ENCODE assay signal across 37 mouse cellular contexts in the genomic region with DNA sequence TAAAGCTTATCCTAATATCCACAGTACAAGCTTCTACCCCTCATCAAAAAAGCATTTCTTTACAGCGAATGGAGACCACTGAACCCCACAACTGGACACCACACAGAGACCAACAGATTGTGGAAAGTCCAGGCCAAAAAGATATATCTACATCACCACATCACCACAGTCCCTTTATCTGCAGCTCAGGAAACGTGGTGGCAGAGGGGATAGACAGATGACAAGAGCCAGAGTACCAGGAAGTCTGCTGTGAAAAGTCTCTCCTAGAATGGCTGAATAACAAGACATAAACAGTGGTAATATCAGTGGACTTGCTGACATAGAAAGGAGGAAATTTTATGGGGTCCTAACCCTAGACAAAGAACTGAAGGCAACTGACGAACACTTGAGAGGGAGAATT. TPM values are rescaled to one million over a fixed set of nuclear protein-coding genes. Genes with fewer than 3 reads are reported as not detected.
"Had no signal": no experiment of that assay in that cellular context is flagged by ENCODE, and none has a peak within 500 bp of the region (broad histone marks: within the 10 kb centered on the region; RNA-seq: fewer than 3 reads in every experiment).

No protein-coding gene starts in this region.

- H3K9ac ChIP-seq: forebrain, postnatal 0 days; hindbrain, embryonic 12.5 days; hindbrain, embryonic 14.5 days; intestine, embryonic 15.5 days; limb, embryonic 12.5 days; liver, embryonic 13.5 days; liver, embryonic 15.5 days; liver, postnatal 0 days had no signal

- H3K27ac ChIP-seq: gastrocnemius, adult 2 months; heart, adult 2 months; hindbrain, embryonic 10.5 days; hindbrain, embryonic 12.5 days; hindbrain, embryonic 14.5 days; intestine, embryonic 15.5 days; layer of hippocampus, adult 2 months; left cerebral cortex, adult 2 months; limb, embryonic 10.5 days; limb, embryonic 12.5 days; liver, embryonic 13.5 days; liver, embryonic 15.5 days had no signal

- H3K36me3 ChIP-seq: hindbrain, embryonic 10.5 days; hindbrain, embryonic 12.5 days; intestine, embryonic 15.5 days; limb, embryonic 10.5 days; limb, embryonic 12.5 days; liver, embryonic 13.5 days; liver, embryonic 15.5 days had no signal

- DNase-seq: forebrain, postnatal 0 days; gastrocnemius, adult 2 months; gastrocnemius, postnatal 10 days; gastrocnemius, postnatal 25 days; heart, adult 2 months; kidney, adult 18-20 months; kidney, adult 8-10 months; kidney, postnatal 10 days; kidney, postnatal 25 days; kidney, postnatal 4 days; liver; liver, embryonic 13.5 days; liver, postnatal 0 days had no signal

- H3K4me2 ChIP-seq: hindbrain, embryonic 12.5 days; hindbrain, embryonic 14.5 days; intestine, embryonic 15.5 days; limb, embryonic 12.5 days; liver, embryonic 13.5 days; liver, embryonic 15.5 days had no signal

- ATAC-seq: forebrain, postnatal 0 days; inflammation-experienced regulatory T-cells, adult 6 months; intestine, embryonic 15.5 days; intestine, postnatal 0 days; liver, postnatal 0 days had no signal

- H3K9me3 ChIP-seq: hindbrain, embryonic 10.5 days; hindbrain, embryonic 12.5 days; intestine, embryonic 15.5 days; limb, embryonic 10.5 days; limb, embryonic 12.5 days; liver, embryonic 13.5 days; liver, embryonic 15.5 days had no signal

- H3K4me3 ChIP-seq: gastrocnemius, adult 2 months; heart, adult 2 months; hindbrain, embryonic 10.5 days; hindbrain, embryonic 12.5 days; intestine, embryonic 15.5 days; layer of hippocampus, adult 2 months; left cerebral cortex, adult 2 months; limb, embryonic 10.5 days; limb, embryonic 12.5 days; liver, embryonic 13.5 days; liver, embryonic 15.5 days had no signal

- H3K4me1 ChIP-seq: hindbrain, embryonic 12.5 days; intestine, embryonic 15.5 days; liver, embryonic 13.5 days; liver, embryonic 15.5 days had no signal

- H3K27me3 ChIP-seq: hindbrain, embryonic 12.5 days; intestine, embryonic 15.5 days; limb, embryonic 12.5 days; liver, embryonic 13.5 days had no signal

RNA-seq across cellular contexts. Expression of a gene that starts 12.8 kb away (rescaled TPM):
- total RNA-seq: forebrain, postnatal 0 days; gastrocnemius, adult 2 months; gastrocnemius, postnatal 10 days; gastrocnemius, postnatal 25 days; gastrocnemius, postnatal 4 days; granulocyte monocyte progenitor cell, adult 5-6 weeks; heart, adult 2 months; heart, postnatal 25 days; layer of hippocampus, adult 2 months; layer of hippocampus, postnatal 10 days; layer of hippocampus, postnatal 25 days; left cerebral cortex, adult 2 months; left cerebral cortex, postnatal 14 days; left cerebral cortex, postnatal 36 days had no signal
- polyA plus RNA-seq: forebrain, postnatal 0 days; heart, adult 2 months; heart, embryonic 14.5 days; heart, embryonic 16.5 days; hindbrain, embryonic 10.5 days; hindbrain, embryonic 12.5 days; hindbrain, embryonic 14.5 days; hindbrain, embryonic 16.5 days; inflammation-experienced regulatory T-cells, adult 6 months; intestine, embryonic 15.5 days; intestine, postnatal 0 days; kidney, embryonic 14.5 days; kidney, embryonic 16.5 days; limb, embryonic 10.5 days; limb, embryonic 12.5 days; limb, embryonic 14.5 days; liver, embryonic 13.5 days; liver, embryonic 15.5 days; liver, postnatal 0 days had no signal

RNA-seq across cellular contexts. Expression of a gene that starts 15.6 kb away (rescaled TPM):
- total RNA-seq: forebrain, postnatal 0 days; gastrocnemius, adult 2 months; granulocyte monocyte progenitor cell, adult 5-6 weeks; heart, adult 2 months; heart, postnatal 25 days; layer of hippocampus, adult 2 months; layer of hippocampus, postnatal 10 days; layer of hippocampus, postnatal 25 days; left cerebral cortex, adult 2 months; left cerebral cortex, postnatal 14 days; left cerebral cortex, postnatal 36 days had no signal
- polyA plus RNA-seq: forebrain, postnatal 0 days; heart, embryonic 14.5 days; hindbrain, embryonic 10.5 days; hindbrain, embryonic 12.5 days; hindbrain, embryonic 14.5 days; hindbrain, embryonic 16.5 days; inflammation-experienced regulatory T-cells, adult 6 months; limb, embryonic 10.5 days; limb, embryonic 12.5 days; liver, embryonic 13.5 days; liver, embryonic 15.5 days had no signal

RNA-seq across cellular contexts. Expression of a gene that starts 34.2 kb away (rescaled TPM):
- total RNA-seq: forebrain, postnatal 0 days; gastrocnemius, adult 2 months; gastrocnemius, postnatal 10 days; gastrocnemius, postnatal 25 days; gastrocnemius, postnatal 4 days; granulocyte monocyte progenitor cell, adult 5-6 weeks; heart, adult 2 months; heart, postnatal 25 days; layer of hippocampus, adult 2 months; layer of hippocampus, postnatal 10 days; layer of hippocampus, postnatal 25 days; left cerebral cortex, adult 2 months; left cerebral cortex, postnatal 14 days; left cerebral cortex, postnatal 36 days had no signal
- polyA plus RNA-seq: forebrain, postnatal 0 days; heart, adult 2 months; heart, embryonic 14.5 days; heart, embryonic 16.5 days; hindbrain, embryonic 10.5 days; hindbrain, embryonic 12.5 days; hindbrain, embryonic 14.5 days; hindbrain, embryonic 16.5 days; inflammation-experienced regulatory T-cells, adult 6 months; intestine, embryonic 15.5 days; intestine, postnatal 0 days; kidney, embryonic 14.5 days; kidney, embryonic 16.5 days; limb, embryonic 10.5 days; limb, embryonic 12.5 days; limb, embryonic 14.5 days; liver, embryonic 13.5 days; liver, embryonic 15.5 days; liver, postnatal 0 days had no signal

RNA-seq across cellular contexts. Expression of a gene that starts 42.8 kb away (rescaled TPM):
- total RNA-seq: granulocyte monocyte progenitor cell, adult 5-6 weeks had no signal
